Mouse (Mus musculus) megakaryocyte-erythroid progenitor cell, adult 5-6 weeks (primary cell): Measurements from ENCODE around the gene Olfr818. TPM values are rescaled to one million over a fixed set of nuclear protein-coding genes. Genes with fewer than 3 reads are reported as not detected.
"Not testable (repeated sequence)": the region's sequence is repeated elsewhere in the genome, so short reads cannot be mapped to it uniquely, and the experiment has no call there.

Source experiments
- ATAC-seq: replicated peaks from 2 replicates; pipeline ENCODE4 v1.8.0; 2016; ENCODE audit warnings: mild to moderate bottlenecking, inconsistent platforms; ENCODE audit not compliant: severe bottlenecking, poor library complexity, low FRiP score, low TSS enrichment
- total RNA-seq, 2 experiments: library from RNA; stranded (forward) in 1 of 2; stranded (reverse) in 1 of 2; fragments of 200-1000, 215-1000 nt in 1 of 2; fragments of >200 nt in 1 of 2; fragmentation: Nextera tagmentation in 1 of 2; gene quantifications; 2 replicates each; pipeline ENCODE4 v1.2.3; 2014 to 2017

The Olfr818 gene
- total RNA-seq (2014; fragmentation: Nextera tagmentation) (not detected in 2 replicates), total RNA-seq (2017) (not detected in 2 replicates)

GRCm38 (mm10) chr10:129949000-129949399, at the start of gene Olfr818:
TSS of gene Olfr818 (minus strand) at chr10:129949100.
- no peak for ATAC-seq

GRCm38 (mm10) chr10:129984962-129985361, 36.1 kb upstream of the Olfr818 start, which contains the start of gene Gm10310:
TSS of gene Gm10310 (minus strand) at chr10:129985062.
- ATAC-seq, result not testable (repeated sequence)

- peak; percentile 90 for ATAC-seq
Observed at GRCm38 (mm10) chr10:129981867-129982266, 33.0 kb upstream of the Olfr818 start.

GRCm38 (mm10) chr10:129976040-129976439, 27.1 kb upstream of the Olfr818 start, which contains the start of gene Olfr247:
TSS of gene Olfr247 (minus strand) at chr10:129976140.
- not testable (repeated sequence) for ATAC-seq

GRCm38 (mm10) chr10:129972994-129973393, 24.1 kb upstream of the Olfr818 start:
- peak; percentile 90 for ATAC-seq

- not testable (repeated sequence) for ATAC-seq
Observed at GRCm38 (mm10) chr10:129967166-129967565, 18.3 kb upstream of the Olfr818 start, which contains the start of gene Olfr819. TSS of gene Olfr819 (minus strand) at chr10:129967266.

- ATAC-seq, result 0 out of 2 replicates have a peak, but pooled peaks have one; percentile 22
Observed at GRCm38 (mm10) chr10:129966232-129966631, 17.3 kb upstream of the Olfr818 start.

GRCm38 (mm10) chr10:129915497-129915896, 33.4 kb downstream of the Olfr818 start, which contains the start of gene Olfr816:
TSS of gene Olfr816 (minus strand) at chr10:129915597.
- no peak for ATAC-seq

GRCm38 (mm10) chr10:129905767-129906166, 43.1 kb downstream of the Olfr818 start, which contains the start of gene Olfr815:
TSS of gene Olfr815 (minus strand) at chr10:129905867.
- ATAC-seq, result not testable (repeated sequence)

Other genes starting within 250 kb of the Olfr818 start
- gene Olfr804, start 245.9 kb downstream of the Olfr818 start, total RNA-seq (2014; fragmentation: Nextera tagmentation), result not detected in 2 replicates
- not detected in 2 replicates for gene Olfr804, start 245.9 kb downstream of the Olfr818 start, total RNA-seq (2017)
- not detected in 2 replicates for gene Olfr805, start 219.7 kb downstream of the Olfr818 start, total RNA-seq (2014; fragmentation: Nextera tagmentation)
- gene Olfr805, start 219.7 kb downstream of the Olfr818 start, total RNA-seq (2017), result not detected in 2 replicates
- not detected in 2 replicates for gene Olfr806, start 207.2 kb downstream of the Olfr818 start, total RNA-seq (2014; fragmentation: Nextera tagmentation)
- gene Olfr806, start 207.2 kb downstream of the Olfr818 start, total RNA-seq (2017), result not detected in 2 replicates
- not detected in 2 replicates for gene Olfr807, start 191.3 kb downstream of the Olfr818 start, total RNA-seq (2014; fragmentation: Nextera tagmentation)
- not detected in 2 replicates for gene Olfr807, start 191.3 kb downstream of the Olfr818 start, total RNA-seq (2017)
- gene Olfr808, start 183.6 kb downstream of the Olfr818 start, total RNA-seq (2014; fragmentation: Nextera tagmentation), result 0.12 TPM in 1 of 2 replicates, not detected in the other
- not detected in 2 replicates for gene Olfr808, start 183.6 kb downstream of the Olfr818 start, total RNA-seq (2017)
- gene Olfr809, start 174.5 kb downstream of the Olfr818 start, total RNA-seq (2014; fragmentation: Nextera tagmentation), result not detected in 2 replicates
- not detected in 2 replicates for gene Olfr809, start 174.5 kb downstream of the Olfr818 start, total RNA-seq (2017)
- gene Olfr810, start 154.2 kb downstream of the Olfr818 start, total RNA-seq (2014; fragmentation: Nextera tagmentation), result not detected in 2 replicates
- not detected in 2 replicates for gene Olfr810, start 154.2 kb downstream of the Olfr818 start, total RNA-seq (2017)
- not detected in 2 replicates for gene Olfr811, start 144.7 kb downstream of the Olfr818 start, total RNA-seq (2014; fragmentation: Nextera tagmentation)
- gene Olfr811, start 144.7 kb downstream of the Olfr818 start, total RNA-seq (2017), result not detected in 2 replicates
- gene Olfr812, start 103.0 kb downstream of the Olfr818 start, total RNA-seq (2014; fragmentation: Nextera tagmentation), result not detected in 2 replicates
- not detected in 2 replicates for gene Olfr812, start 103.0 kb downstream of the Olfr818 start, total RNA-seq (2017)
- gene Olfr813, start 93.7 kb downstream of the Olfr818 start, total RNA-seq (2014; fragmentation: Nextera tagmentation), result not detected in 2 replicates
- not detected in 2 replicates for gene Olfr813, start 93.7 kb downstream of the Olfr818 start, total RNA-seq (2017)
- gene Olfr814, start 69.2 kb downstream of the Olfr818 start, total RNA-seq (2014; fragmentation: Nextera tagmentation), result not detected in 2 replicates
- not detected in 2 replicates for gene Olfr814, start 69.2 kb downstream of the Olfr818 start, total RNA-seq (2017)
- gene Olfr815, start 43.2 kb downstream of the Olfr818 start, total RNA-seq (2014; fragmentation: Nextera tagmentation), result not detected in 2 replicates
- gene Olfr815, start 43.2 kb downstream of the Olfr818 start, total RNA-seq (2017), result not detected in 2 replicates
- not detected in 2 replicates for gene Olfr816, start 33.5 kb downstream of the Olfr818 start, total RNA-seq (2014; fragmentation: Nextera tagmentation)
- gene Olfr816, start 33.5 kb downstream of the Olfr818 start, total RNA-seq (2017), result not detected in 2 replicates
- gene Olfr819, start 18.2 kb upstream of the Olfr818 start, total RNA-seq (2014; fragmentation: Nextera tagmentation), result not detected in 2 replicates
- not detected in 2 replicates for gene Olfr819, start 18.2 kb upstream of the Olfr818 start, total RNA-seq (2017)
- not detected in 2 replicates for gene Olfr247, start 27.0 kb upstream of the Olfr818 start, total RNA-seq (2014; fragmentation: Nextera tagmentation)
- not detected in 2 replicates for gene Olfr247, start 27.0 kb upstream of the Olfr818 start, total RNA-seq (2017)
- gene Gm10310, start 36.0 kb upstream of the Olfr818 start, total RNA-seq (2014; fragmentation: Nextera tagmentation), result not detected in 2 replicates
- gene Gm10310, start 36.0 kb upstream of the Olfr818 start, total RNA-seq (2017), result not detected in 2 replicates
- gene Olfr820, start 63.5 kb upstream of the Olfr818 start, total RNA-seq (2014; fragmentation: Nextera tagmentation), result not detected in 2 replicates
- not detected in 2 replicates for gene Olfr820, start 63.5 kb upstream of the Olfr818 start, total RNA-seq (2017)
- not detected in 2 replicates for gene Olfr821, start 81.2 kb upstream of the Olfr818 start, total RNA-seq (2014; fragmentation: Nextera tagmentation)
- gene Olfr821, start 81.2 kb upstream of the Olfr818 start, total RNA-seq (2017), result not detected in 2 replicates
- gene Olfr822, start 122.1 kb upstream of the Olfr818 start, total RNA-seq (2014; fragmentation: Nextera tagmentation), result not detected in 2 replicates
- not detected in 2 replicates for gene Olfr822, start 122.1 kb upstream of the Olfr818 start, total RNA-seq (2017)
- not detected in 2 replicates for gene Olfr823, start 166.3 kb upstream of the Olfr818 start, total RNA-seq (2014; fragmentation: Nextera tagmentation)
- gene Olfr823, start 166.3 kb upstream of the Olfr818 start, total RNA-seq (2017), result not detected in 2 replicates
- gene Olfr824, start 180.9 kb upstream of the Olfr818 start, total RNA-seq (2014; fragmentation: Nextera tagmentation), result not detected in 2 replicates
- not detected in 2 replicates for gene Olfr824, start 180.9 kb upstream of the Olfr818 start, total RNA-seq (2017)
- not detected in 2 replicates for gene Olfr825, start 217.7 kb upstream of the Olfr818 start, total RNA-seq (2014; fragmentation: Nextera tagmentation)
- not detected in 2 replicates for gene Olfr825, start 217.7 kb upstream of the Olfr818 start, total RNA-seq (2017)
- gene Olfr826, start 235.1 kb upstream of the Olfr818 start, total RNA-seq (2014; fragmentation: Nextera tagmentation), result not detected in 2 replicates
- gene Olfr826, start 235.1 kb upstream of the Olfr818 start, total RNA-seq (2017), result not detected in 2 replicates